Mouse (Mus musculus): ENCODE measurements around the gene Slc22a26. TPM values are rescaled to one million over a fixed set of nuclear protein-coding genes. Genes with fewer than 3 reads are reported as not detected.

Gene Slc22a26
- not detected for polyA plus RNA-seq (2014; fragmentation: Illumina TruSeq; extraction: RNeasy Lipid Tissue Mini Kit (QIAGEN cat#74804); ENCODE audit: low replicate concordance)

DNA sequence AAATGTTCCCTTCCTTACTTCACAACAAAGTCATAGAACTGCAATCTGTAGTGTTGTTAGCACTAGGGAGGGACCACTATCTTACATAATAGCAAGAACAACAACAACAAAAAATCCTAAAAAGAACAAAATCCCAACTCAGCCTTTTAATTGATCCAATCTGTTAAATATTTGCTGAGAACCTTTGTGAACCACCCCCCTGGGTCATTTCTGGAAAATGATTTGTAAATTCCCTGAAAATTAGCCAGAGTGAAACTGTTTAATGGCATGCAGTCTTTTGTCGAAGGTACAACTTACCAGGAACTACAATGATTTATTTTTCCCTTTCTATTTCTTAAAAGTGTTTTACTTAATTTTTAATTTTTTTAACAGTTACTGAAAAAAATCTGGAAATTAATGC, at the start of gene Slc22a26:
Gene Slc22a26 (minus strand): TSS at position 97 of the 400 bp plus-strand sequence.

Other genes with a start within 250 kb of the Slc22a26 start
- gene Pla2g16, start 245.2 kb downstream of the Slc22a26 start, polyA plus RNA-seq (2014; fragmentation: Illumina TruSeq; extraction: RNeasy Lipid Tissue Mini Kit (QIAGEN cat#74804); ENCODE audit: low replicate concordance) = 8.0 TPM
- 12.0 TPM for gene Lgals12, start 195.5 kb downstream of the Slc22a26 start, polyA plus RNA-seq (2014; fragmentation: Illumina TruSeq; extraction: RNeasy Lipid Tissue Mini Kit (QIAGEN cat#74804); ENCODE audit: low replicate concordance)
- gene Hrasls5, start 190.1 kb downstream of the Slc22a26 start, polyA plus RNA-seq (2014; fragmentation: Illumina TruSeq; extraction: RNeasy Lipid Tissue Mini Kit (QIAGEN cat#74804); ENCODE audit: low replicate concordance) = not detected
- gene Slc22a19, start 91.4 kb downstream of the Slc22a26 start, polyA plus RNA-seq (2014; fragmentation: Illumina TruSeq; extraction: RNeasy Lipid Tissue Mini Kit (QIAGEN cat#74804); ENCODE audit: low replicate concordance) = not detected
- gene Slc22a27, start 163.4 kb upstream of the Slc22a26 start, polyA plus RNA-seq (2014; fragmentation: Illumina TruSeq; extraction: RNeasy Lipid Tissue Mini Kit (QIAGEN cat#74804); ENCODE audit: low replicate concordance) = not detected

Measured in small intestine, adult 10 weeks (tissue).